Mouse (Mus musculus) layer of hippocampus, adult 11-12 months (tissue): ENCODE data around the gene Vmn2r73.

Experiments
- DNase-seq: peaks from one replicate; pipeline ENCODE4 v3.0.0; 2022; ENCODE audit warnings: low spot score

Vmn2r73 gene

GRCm38 (mm10) chr7:85876166-85876565, at the start of gene Vmn2r73:
Gene Vmn2r73, minus strand, starts transcription at chr7:85876266.
- no peak for DNase-seq

GRCm38 (mm10) chr7:85840090-85840948, 35.7 kb downstream of the Vmn2r73 start:
- DNase-seq, result no peak

- peak; percentile 39 for DNase-seq
Observed at GRCm38 (mm10) chr7:85818092-85818491, 58.0 kb downstream of the Vmn2r73 start.
